Mouse (Mus musculus): Measurements from ENCODE around the gene Cpeb3.
"Not testable (repeated sequence)": the region's sequence is repeated elsewhere in the genome, so short reads cannot be mapped to it uniquely, and the experiment has no call there.

DNA sequence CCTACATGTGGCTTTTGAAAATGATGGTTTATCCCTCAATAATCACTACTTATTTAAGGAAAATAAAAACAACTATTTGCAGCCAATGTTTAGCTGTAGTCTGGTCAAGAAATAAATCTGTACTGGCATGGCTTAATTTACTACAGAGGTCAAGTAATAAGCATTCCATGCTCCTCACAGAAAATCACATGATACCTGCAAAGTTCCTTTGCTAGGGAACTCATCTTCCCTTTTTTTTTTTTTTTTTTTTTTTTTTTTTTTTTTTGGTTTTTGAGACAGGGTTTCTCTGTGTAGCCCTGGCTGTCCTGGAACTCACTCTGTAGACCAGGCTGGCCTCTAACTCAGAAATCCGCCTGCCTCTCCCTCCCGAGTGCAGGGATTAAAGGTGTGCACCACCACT lies 72.9 kb downstream of the Cpeb3 start:
- not testable (repeated sequence) for TF ChIP-seq CTCF (conservative IDR thresholded peaks at IDR 0.05; ENCODE audit: low read length); POU5F1 (IDR thresholded peaks at IDR 0.05; ENCODE audit: borderline replicate concordance, low read length); NANOG (IDR thresholded peaks at IDR 0.05; ENCODE audit: borderline replicate concordance, low read length)

Measured in E14TG2a.4 (cell line).